Mouse (Mus musculus) adrenal gland, adult 2 months (tissue): ENCODE measurements around the gene Ppp1cb. TPM values are rescaled to one million over a fixed set of nuclear protein-coding genes. Genes with fewer than 3 reads are reported as not detected.

Source experiments
- DNase-seq: peaks from one replicate; pipeline ENCODE4 v3.0.0; 2021
- polyA plus RNA-seq: library from polyadenylated mRNA; depleted of rRNA; stranded (reverse); fragments of >200 nt; gene quantifications from 2 replicates; pipeline ENCODE4 v1.2.3, GENCODE M21; 2012
- total RNA-seq, 2 experiments: library from RNA; stranded (reverse); gene quantifications; 2 replicates each; pipeline ENCODE4 v1.2.3; 2021

Gene Ppp1cb
- total and polyA plus RNA-seq, 3 experiments = 6.4 to 475 (median 389) TPM

GRCm38 (mm10) chr5:32443906-32444305 lies 14.7 kb upstream of the Ppp1cb start:
- DNase-seq = peak; percentile 69

GRCm38 (mm10) chr5:32445287-32445921 lies 13.2 kb upstream of the Ppp1cb start:
- no peak for DNase-seq

GRCm38 (mm10) chr5:32446394-32446793 lies 12.2 kb upstream of the Ppp1cb start:
- DNase-seq = peak; percentile 52

- DNase-seq = no peak
Measured at GRCm38 (mm10) chr5:32446810-32447209, 11.8 kb upstream of the Ppp1cb start.

GRCm38 (mm10) chr5:32459251-32459881 lies 723 bp downstream of the Ppp1cb start:
- no peak for DNase-seq

- DNase-seq = peak; percentile 65
Measured at GRCm38 (mm10) chr5:32459882-32460751, 1.5 kb downstream of the Ppp1cb start.

- DNase-seq = no peak
Measured at GRCm38 (mm10) chr5:32460973-32461372, 2.3 kb downstream of the Ppp1cb start.

- DNase-seq = peak; percentile 57
Measured at GRCm38 (mm10) chr5:32472332-32473028, 13.8 kb downstream of the Ppp1cb start.

GRCm38 (mm10) chr5:32473029-32473352 lies 14.3 kb downstream of the Ppp1cb start:
- no peak for DNase-seq

- no peak for DNase-seq
Measured at GRCm38 (mm10) chr5:32476501-32476900, 17.9 kb downstream of the Ppp1cb start.

- no peak for DNase-seq
Measured at GRCm38 (mm10) chr5:32478972-32479371, 20.3 kb downstream of the Ppp1cb start.

GRCm38 (mm10) chr5:32485430-32485829 lies 26.8 kb downstream of the Ppp1cb start:
- DNase-seq = no peak

GRCm38 (mm10) chr5:32488044-32488443 lies 29.4 kb downstream of the Ppp1cb start:
- no peak for DNase-seq

- no peak for DNase-seq
Measured at GRCm38 (mm10) chr5:32494084-32494700, 35.5 kb downstream of the Ppp1cb start.

GRCm38 (mm10) chr5:32508766-32509165 lies 50.1 kb downstream of the Ppp1cb start:
- DNase-seq = no peak

- peak; percentile 55 for DNase-seq
Measured at GRCm38 (mm10) chr5:32520381-32520780, 61.7 kb downstream of the Ppp1cb start.

GRCm38 (mm10) chr5:32549449-32549848 lies 90.8 kb downstream of the Ppp1cb start:
- DNase-seq = no peak

GRCm38 (mm10) chr5:32564697-32565096 lies 106.1 kb downstream of the Ppp1cb start:
- DNase-seq = no peak
